Mouse (Mus musculus): ENCODE data around the gene Fgfr2.
"Not testable (repeated sequence)": the region's sequence is repeated elsewhere in the genome, so short reads cannot be mapped to it uniquely, and the experiment has no call there.

Fgfr2 gene

GRCm38 (mm10) chr7:131465735-131466134, 1657.4 kb downstream of the Fgfr2 start:
- DNase-seq (ENCODE audit: low spot score in 2 of 2) = no peak

GRCm38 (mm10) chr7:131465117-131465601, 1658.0 kb downstream of the Fgfr2 start:
- no peak for DNase-seq (ENCODE audit: low spot score in 2 of 2)

GRCm38 (mm10) chr7:131456714-131457113, 1666.4 kb downstream of the Fgfr2 start:
- DNase-seq (ENCODE audit: low spot score in 2 of 2) = no peak

- no peak for DNase-seq (ENCODE audit: low spot score in 2 of 2)
Observed at GRCm38 (mm10) chr7:131437051-131437450, 1686.1 kb downstream of the Fgfr2 start.

GRCm38 (mm10) chr7:131434276-131434675, 1688.9 kb downstream of the Fgfr2 start:
- no peak for DNase-seq (ENCODE audit: low spot score in 2 of 2)

GRCm38 (mm10) chr7:131432244-131432643, 1690.9 kb downstream of the Fgfr2 start:
- peak in 1 of 2 experiments; percentile 57 for DNase-seq (ENCODE audit: low spot score in 2 of 2)

- DNase-seq (ENCODE audit: low spot score in 2 of 2) = no peak
Observed at GRCm38 (mm10) chr7:131427331-131427730, 1695.8 kb downstream of the Fgfr2 start.

GRCm38 (mm10) chr7:131424912-131425311, 1698.2 kb downstream of the Fgfr2 start:
- DNase-seq (ENCODE audit: low spot score in 2 of 2) = no peak

GRCm38 (mm10) chr7:131417605-131418004, 1705.5 kb downstream of the Fgfr2 start:
- DNase-seq (ENCODE audit: low spot score in 2 of 2) = no peak

GRCm38 (mm10) chr7:131416742-131417141, 1706.4 kb downstream of the Fgfr2 start:
- not testable (repeated sequence) for DNase-seq (ENCODE audit: low spot score in 2 of 2)

GRCm38 (mm10) chr7:131411941-131412270, 1711.2 kb downstream of the Fgfr2 start:
- DNase-seq (ENCODE audit: low spot score in 2 of 2) = no peak

- no peak for DNase-seq (ENCODE audit: low spot score in 2 of 2)
Observed at GRCm38 (mm10) chr7:131411221-131411940, 1711.8 kb downstream of the Fgfr2 start.

- peak; percentile 97 to 98 for DNase-seq (ENCODE audit: low spot score in 2 of 2)
Observed at GRCm38 (mm10) chr7:131410416-131411058, 1712.6 kb downstream of the Fgfr2 start, which contains the start of the genes Ikzf5 and Acadsb. Gene Ikzf5 (minus strand): TSS chr7:131410521. Gene Acadsb (plus strand): TSS chr7:131410601.

GRCm38 (mm10) chr7:131409988-131410385, 1713.2 kb downstream of the Fgfr2 start:
- DNase-seq (ENCODE audit: low spot score in 2 of 2) = no peak

GRCm38 (mm10) chr7:131409321-131409987, 1713.7 kb downstream of the Fgfr2 start:
- DNase-seq (ENCODE audit: low spot score in 2 of 2) = no peak

- not testable (repeated sequence) for DNase-seq (ENCODE audit: low spot score in 2 of 2)
Observed at GRCm38 (mm10) chr7:131391761-131392160, 1731.4 kb downstream of the Fgfr2 start.

GRCm38 (mm10) chr7:131371880-131372651, 1751.1 kb downstream of the Fgfr2 start:
- DNase-seq (ENCODE audit: low spot score in 2 of 2) = no peak

- DNase-seq (ENCODE audit: low spot score in 2 of 2) = no peak
Observed at GRCm38 (mm10) chr7:131371470-131371860, 1751.7 kb downstream of the Fgfr2 start.

GRCm38 (mm10) chr7:131370648-131371469, 1752.3 kb downstream of the Fgfr2 start, which contains the start of gene Pstk:
Gene Pstk (plus strand): TSS chr7:131371141.
- peak; percentile 75 to 86 for DNase-seq (ENCODE audit: low spot score in 2 of 2)

- DNase-seq (ENCODE audit: low spot score in 2 of 2) = no peak
Observed at GRCm38 (mm10) chr7:131364131-131364530, 1759.0 kb downstream of the Fgfr2 start.
